Mouse (Mus musculus): ENCODE data around the gene Efna5.

- TF ChIP-seq CTCF (IDR thresholded peaks at IDR 0.05; ENCODE audit: extremely low read depth, insufficient read length, insufficient replicate concordance, low read depth, low read length), result no peak
- no peak for TF ChIP-seq POLR2A (IDR thresholded peaks at IDR 0.05; ENCODE audit: low read depth, low read length)
These were observed 104.4 kb downstream of the Efna5 start for GRCm38 (mm10) chr17:62776710-62777109.
